Mouse (Mus musculus) left cerebral cortex, postnatal 25 days (tissue): ENCODE data around the gene Rogdi. TPM values are rescaled to one million over a fixed set of nuclear protein-coding genes. Genes with fewer than 3 reads are reported as not detected.

Source experiments
- DNase-seq, 2 experiments: peaks; one replicate each; pipeline ENCODE4 v3.0.0; 2022; ENCODE audit warnings: low spot score in 2 of 2, mixed read lengths in 1 of 2
- intact Hi-C: fragments of 180-260 bp; cut with DNase I; formaldehyde crosslinking; loops from one replicate; pipeline ENCODE4 v1.15.1; 2025
- total RNA-seq, 2 experiments: library from RNA; stranded (reverse); gene quantifications; 2 replicates each; pipeline ENCODE4 v1.2.3; 2021

Rogdi gene
- 100 to 1,000 TPM; 195 to 210 TPM for total RNA-seq

- intact Hi-C loops: loop anchor here (2.0 kb wide), 2 partner anchors 36 to 48 kb away; partner anchors contain the start of gene Anks3
These were observed at the start of gene Rogdi for GRCm38 (mm10) chr16:5013054-5013838. Rogdi (minus strand) TSS chr16:5013553.

GRCm38 (mm10) chr16:5058114-5058513, 44.8 kb upstream of the Rogdi start:
- no peak for DNase-seq
- intact Hi-C loops: loop anchor here (5.0 kb wide), 1 partner anchor 89 kb away; the partner anchor contains the start of gene Sec14l5

More at GRCm38 (mm10) chr16:5013054-5013838, at the start of gene Rogdi:
- DNase-seq: peak; percentile 99 to 100

- DNase-seq: peak; percentile 74 to 75
- intact Hi-C loops: no loop called here
These were observed 37.1 kb upstream of the Rogdi start for GRCm38 (mm10) chr16:5050251-5051110.

- intact Hi-C loops: loop anchor here (2.0 kb wide), 1 partner anchor 85 kb away; the partner anchor contains the start of gene Anks3
- DNase-seq: peak; percentile 100
These were observed 36.5 kb upstream of the Rogdi start, which contains the start of the genes Glyr1 and Ubn1 for GRCm38 (mm10) chr16:5049774-5050234. Glyr1 (minus strand) TSS chr16:5049863. Ubn1 (plus strand) TSS chr16:5050057.

GRCm38 (mm10) chr16:5049182-5049773, 35.9 kb upstream of the Rogdi start:
- intact Hi-C loops: loop anchor here (2.0 kb wide), 1 partner anchor 84 kb away; the partner anchor contains the start of gene Anks3
- no peak for DNase-seq

- DNase-seq: no peak
- intact Hi-C loops: no loop called here
These were observed 32.0 kb upstream of the Rogdi start for GRCm38 (mm10) chr16:5045322-5045721.

- no peak for DNase-seq
- intact Hi-C loops: no loop called here
These were observed 23.4 kb upstream of the Rogdi start for GRCm38 (mm10) chr16:5036649-5037234.

GRCm38 (mm10) chr16:5035591-5035990, 22.2 kb upstream of the Rogdi start:
- DNase-seq: no peak
- intact Hi-C loops: no loop called here

GRCm38 (mm10) chr16:5029847-5030246, 16.5 kb upstream of the Rogdi start:
- DNase-seq: no peak
- intact Hi-C loops: no loop called here

GRCm38 (mm10) chr16:5024021-5024420, 10.7 kb upstream of the Rogdi start:
- DNase-seq: no peak
- intact Hi-C loops: no loop called here

GRCm38 (mm10) chr16:5014578-5014977, 1.2 kb upstream of the Rogdi start:
- intact Hi-C loops: no loop called here
- no peak for DNase-seq

GRCm38 (mm10) chr16:5012036-5013005, 1.0 kb downstream of the Rogdi start:
- intact Hi-C loops: loop anchor here (2.0 kb wide), 2 partner anchors 36 to 48 kb away; partner anchors contain the start of gene Anks3
- DNase-seq: no peak

- intact Hi-C loops: no loop called here
- no peak for DNase-seq
These were observed 2.1 kb downstream of the Rogdi start for GRCm38 (mm10) chr16:5011285-5011684.

GRCm38 (mm10) chr16:5010371-5010935, 2.9 kb downstream of the Rogdi start:
- intact Hi-C loops: no loop called here
- no peak for DNase-seq

- intact Hi-C loops: no loop called here
- no peak for DNase-seq
These were observed 5.3 kb downstream of the Rogdi start for GRCm38 (mm10) chr16:5008076-5008475.

- intact Hi-C loops: no loop called here
- DNase-seq: no peak
These were observed 5.9 kb downstream of the Rogdi start for GRCm38 (mm10) chr16:5007492-5007891.

- no peak for DNase-seq
- intact Hi-C loops: no loop called here
These were observed 6.3 kb downstream of the Rogdi start, which contains the start of gene Smim22 for GRCm38 (mm10) chr16:5007067-5007466. Smim22 (plus strand) TSS chr16:5007288.

- no peak for DNase-seq
- intact Hi-C loops: no loop called here
These were observed 12.7 kb downstream of the Rogdi start for GRCm38 (mm10) chr16:5000611-5001010.
